Mouse (Mus musculus) testis, postnatal 14 days (tissue): ENCODE measurements around the gene Olfr1009.
"Not testable (repeated sequence)": the region's sequence is repeated elsewhere in the genome, so short reads cannot be mapped to it uniquely, and the experiment has no call there.

ENCODE experiments used
- DNase-seq: peaks from one replicate; pipeline ENCODE4 v3.0.0; 2021; ENCODE audit warnings: low spot score

The Olfr1009 gene

DNA sequence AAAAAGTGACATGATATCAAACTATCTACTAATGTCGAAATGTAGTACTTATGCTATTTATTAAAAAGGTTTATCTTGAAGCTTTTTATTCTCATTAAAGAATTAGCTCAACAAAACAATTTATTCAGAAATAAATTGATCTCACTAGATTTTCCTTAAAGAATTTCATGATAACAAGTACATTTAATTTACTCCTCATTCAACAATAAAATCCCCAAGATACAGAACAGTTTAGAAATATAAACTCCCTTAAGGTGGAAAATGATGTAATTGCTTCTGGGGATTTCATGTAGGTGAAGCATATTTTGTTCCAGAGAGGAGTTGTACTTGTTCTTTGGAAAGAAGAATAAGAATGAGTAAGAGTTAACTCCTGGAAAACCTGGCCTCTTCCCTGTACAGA is at the start of gene Olfr1009:
Gene Olfr1009 (plus strand): TSS at position 301 of the 400 bp plus-strand sequence.
- no peak for DNase-seq

DNA sequence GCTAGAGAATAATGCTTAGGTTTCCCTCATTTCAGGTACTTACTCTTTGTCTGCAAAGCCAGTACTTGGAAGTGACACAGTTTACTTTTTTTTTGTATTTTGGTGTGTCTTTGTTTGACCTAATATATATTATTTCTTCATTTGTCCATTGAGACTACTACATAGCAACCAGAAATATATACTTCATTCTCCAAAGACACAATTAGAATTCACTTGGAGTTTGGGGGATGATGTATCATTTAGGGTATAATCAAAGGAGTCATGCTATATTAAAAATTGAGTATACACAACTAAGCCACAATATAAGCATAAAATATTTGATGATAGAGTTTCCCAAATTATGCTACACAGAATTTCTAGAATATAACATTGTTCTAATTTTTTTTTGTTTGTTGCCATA is 36.6 kb upstream of the Olfr1009 start, which contains the start of gene Olfr1006:
Gene Olfr1006 (minus strand): TSS at position 101 of the 400 bp plus-strand sequence.
- DNase-seq: no peak

GRCm38 (mm10) chr2:85689131-85689530 is 26.1 kb upstream of the Olfr1009 start, which contains the start of gene Olfr1008:
Olfr1008 (plus strand) TSS chr2:85689431.
- DNase-seq: no peak

DNA sequence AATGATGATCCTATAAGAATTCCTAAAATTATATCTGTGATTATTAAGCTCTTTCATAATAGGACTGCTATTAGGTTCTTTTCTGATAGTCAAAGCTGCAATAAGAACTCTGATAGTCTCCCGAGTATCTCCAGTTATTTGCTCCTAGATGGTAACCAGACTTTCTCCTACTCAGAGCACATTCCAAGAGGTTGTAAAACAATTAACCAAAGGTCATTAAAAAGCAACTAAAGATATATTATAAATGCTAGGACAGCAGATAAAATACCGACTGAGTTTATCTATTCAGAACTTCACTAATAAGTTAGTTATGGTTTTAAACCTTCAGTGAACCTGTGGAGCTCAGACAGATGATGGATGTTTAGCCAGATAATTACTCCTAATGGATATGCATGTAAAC is 4.5 kb upstream of the Olfr1009 start:
- not testable (repeated sequence) for DNase-seq

DNA sequence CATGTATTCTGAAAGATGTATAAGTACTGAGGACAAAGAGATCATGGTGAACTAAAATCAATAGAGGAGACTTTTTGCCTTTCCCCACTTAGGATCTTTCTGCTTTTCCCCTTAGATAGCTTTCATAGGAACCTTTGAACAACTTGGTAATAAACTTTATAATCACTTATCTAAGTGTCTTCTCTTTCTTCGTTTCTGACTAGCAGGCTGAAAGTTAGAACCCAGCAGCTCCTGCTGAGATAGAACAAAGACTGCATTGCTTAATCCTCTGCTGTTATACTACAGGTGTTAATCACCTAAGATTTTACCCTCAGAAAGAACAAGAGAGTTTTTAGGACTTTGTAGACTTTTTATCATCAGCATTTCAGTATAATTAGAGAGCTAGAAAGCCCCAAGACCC is 4.1 kb upstream of the Olfr1009 start:
- DNase-seq: no peak

- DNase-seq: no peak
These were observed 10.6 kb downstream of the Olfr1009 start for GRCm38 (mm10) chr2:85725793-85726192.

DNA sequence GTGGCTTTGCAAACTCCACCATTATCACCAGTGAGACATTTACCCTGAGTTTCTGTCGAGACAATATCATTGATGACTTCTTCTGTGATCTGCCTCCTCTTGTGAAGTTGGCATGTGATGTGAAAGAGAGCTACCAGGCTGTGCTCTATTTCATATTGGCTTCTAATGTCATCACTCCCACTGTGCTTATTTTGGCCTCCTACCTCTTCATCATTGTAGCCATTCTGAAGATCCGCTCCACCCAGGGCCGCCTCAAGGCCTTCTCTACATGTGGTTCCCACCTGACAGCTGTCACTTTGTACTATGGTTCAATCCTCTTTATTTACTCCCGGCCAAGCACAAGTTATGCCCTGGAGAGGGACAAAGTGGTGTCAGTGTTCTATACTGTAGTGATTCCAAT is 38.6 kb downstream of the Olfr1009 start:
- no peak for DNase-seq

GRCm38 (mm10) chr2:85762666-85763065 is 47.4 kb downstream of the Olfr1009 start, which contains the start of gene Olfr1012:
Olfr1012 (minus strand) TSS chr2:85762766.
- DNase-seq: no peak

DNA sequence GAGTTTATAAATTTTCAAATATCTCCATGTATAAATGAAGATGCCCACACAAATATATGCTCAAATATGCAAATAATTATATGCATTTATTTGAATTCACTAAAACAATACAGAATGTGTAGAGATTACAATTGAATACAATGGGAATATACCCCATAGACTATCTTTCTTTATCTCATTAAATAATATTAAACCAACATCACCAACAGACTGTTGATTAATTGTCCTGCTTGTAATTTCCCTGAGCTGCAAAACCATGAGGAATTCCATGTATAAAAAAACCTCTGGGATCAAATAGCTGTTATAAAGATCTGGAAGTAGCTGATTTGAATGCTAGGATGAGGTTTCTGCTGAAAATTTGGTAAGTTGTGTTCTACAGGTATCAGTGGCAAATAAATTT is 51.6 kb downstream of the Olfr1009 start, which contains the start of gene Olfr1013:
Gene Olfr1013 (plus strand): TSS at position 301 of the 400 bp plus-strand sequence.
- DNase-seq: no peak

DNA sequence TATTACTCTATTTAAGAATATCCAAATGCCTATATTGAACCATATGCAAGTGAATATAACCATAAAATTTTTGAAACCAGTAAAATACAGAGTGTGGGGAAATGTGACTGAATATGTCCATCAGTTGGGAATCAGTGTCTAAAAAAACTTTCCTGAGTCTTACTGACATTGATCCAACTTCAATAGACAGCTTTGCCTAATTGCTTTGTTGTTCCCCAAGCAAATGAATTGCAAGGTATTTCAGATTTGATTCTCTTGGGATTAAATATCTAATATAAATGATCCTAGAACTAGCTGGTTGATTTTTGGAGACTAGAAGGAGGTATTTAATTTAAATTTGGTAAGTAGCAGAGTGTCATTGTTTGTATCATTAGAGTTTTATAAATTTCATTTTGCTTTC is 57.2 kb downstream of the Olfr1009 start, which contains the start of gene Olfr1014:
Gene Olfr1014 (plus strand): TSS at position 301 of the 400 bp plus-strand sequence.
- no peak for DNase-seq
